ENCODE assay signal across 8 mouse cellular contexts in genomic region chr5:100040281-100040784, GRCm38 (mm10). TPM values are rescaled to one million over a fixed set of nuclear protein-coding genes. Genes with fewer than 3 reads are reported as not detected.
A peak's percentile ranks its signal among the peaks of the same experiment; 100 is the strongest.
DNase-seq lines count a peak whose midpoint lies in the region; ATAC-seq and TF ChIP-seq lines count a peak whose summit lies in the region.

No protein-coding gene starts in this region.

- H3K36me3 ChIP-seq in testis, adult 2 months (ENCODE audit: control insufficient read depth, insufficient read depth, low read length) = peaks cover 3% of the 10 kb centered on the region
- peaks cover 16% of the 10 kb centered on the region for H3K36me3 ChIP-seq in embryonic facial prominence, embryonic 13.5 days
- H3K36me3 ChIP-seq in hindbrain, embryonic 16.5 days (ENCODE audit: control insufficient read depth, insufficient read depth, low read length) = no peaks in the 10 kb centered on the region
- H3K36me3 ChIP-seq in lung, embryonic 16.5 days (ENCODE audit: control insufficient read depth, insufficient read depth, low read length) = peaks cover 9% of the 10 kb centered on the region
- H3K36me3 ChIP-seq in stomach, embryonic 16.5 days (ENCODE audit: control insufficient read depth, insufficient read depth, low read length) = no peaks in the 10 kb centered on the region

- ATAC-seq in frontal cortex, adult (ENCODE audit: low TSS enrichment) = peak; percentile 13; the same call in 1 of the 2 replicates
- ATAC-seq in embryonic facial prominence, embryonic 13.5 days (ENCODE audit: insufficient number of reproducible peaks, insufficient read depth, low FRiP score, low TSS enrichment, low read depth) = no peak
- no peak for ATAC-seq in hindbrain, embryonic 16.5 days
- no peak for ATAC-seq in lung, embryonic 16.5 days (ENCODE audit: low read depth)
- no peak for ATAC-seq in stomach, embryonic 16.5 days (ENCODE audit: insufficient read depth, low FRiP score)

- peak overlapping the region; percentile 95 for H3K4me2 ChIP-seq in embryonic facial prominence, embryonic 13.5 days
- peak overlapping the region; percentile 77 for H3K4me2 ChIP-seq in hindbrain, embryonic 16.5 days (ENCODE audit: low read length)
- peak overlapping the region; percentile 91 for H3K4me2 ChIP-seq in lung, embryonic 16.5 days (ENCODE audit: low read depth, low read length)
- peak overlapping the region; percentile 88 for H3K4me2 ChIP-seq in stomach, embryonic 16.5 days (ENCODE audit: low read depth, low read length)

- TF ChIP-seq POLR2A in testis, adult 2 months (IDR thresholded peaks at IDR 0.05; ENCODE audit: control insufficient read depth, low read depth, low read length) = no peak; the same call in 1 of the 2 replicates

- no peaks in the 10 kb centered on the region for H3K9me3 ChIP-seq in embryonic facial prominence, embryonic 13.5 days
- no peaks in the 10 kb centered on the region for H3K9me3 ChIP-seq in hindbrain, embryonic 16.5 days (ENCODE audit: control insufficient read depth, low read length)
- no peaks in the 10 kb centered on the region for H3K9me3 ChIP-seq in lung, embryonic 16.5 days (ENCODE audit: control insufficient read depth, low read length)
- no peaks in the 10 kb centered on the region for H3K9me3 ChIP-seq in stomach, embryonic 16.5 days (replicated peaks; ENCODE audit: control insufficient read depth, low read length)

- DNase-seq in frontal cortex, postnatal 36 days (ENCODE audit: low spot score in 2 of 2) = no peak
- no peak for DNase-seq in testis, postnatal 10 days (ENCODE audit: low spot score)

- peak overlapping the region; percentile 90 for H3K4me3 ChIP-seq in testis, adult 2 months (ENCODE audit: control insufficient read depth, low read depth, low read length)
- H3K4me3 ChIP-seq in embryonic facial prominence, embryonic 13.5 days = peak overlapping the region; percentile 90
- H3K4me3 ChIP-seq in hindbrain, embryonic 16.5 days (ENCODE audit: low read length) = peak overlapping the region; percentile 94
- peak overlapping the region; percentile 93 for H3K4me3 ChIP-seq in lung, embryonic 16.5 days (ENCODE audit: low read length)
- H3K4me3 ChIP-seq in stomach, embryonic 16.5 days (replicated peaks; ENCODE audit: low read length) = peak overlapping the region; percentile 91

- H3K27ac ChIP-seq in testis, adult 2 months (ENCODE audit: control insufficient read depth, insufficient read depth, low read depth, low read length) = peak overlapping the region; percentile 78
- H3K27ac ChIP-seq in embryonic facial prominence, embryonic 13.5 days = peak overlapping the region; percentile 99
- peak overlapping the region; percentile 99 for H3K27ac ChIP-seq in hindbrain, embryonic 16.5 days (ENCODE audit: low read depth, low read length)
- peak overlapping the region; percentile 98 for H3K27ac ChIP-seq in lung, embryonic 16.5 days (ENCODE audit: low read length)
- H3K27ac ChIP-seq in stomach, embryonic 16.5 days (ENCODE audit: low read length) = peak overlapping the region; percentile 90

- peak overlapping the region; percentile 99 for H3K9ac ChIP-seq in embryonic facial prominence, embryonic 13.5 days
- H3K9ac ChIP-seq in hindbrain, embryonic 16.5 days (ENCODE audit: low read depth, low read length) = peak overlapping the region; percentile 82
- peak overlapping the region; percentile 98 for H3K9ac ChIP-seq in lung, embryonic 16.5 days (ENCODE audit: low read length)
- peak overlapping the region; percentile 98 for H3K9ac ChIP-seq in stomach, embryonic 16.5 days (ENCODE audit: low read length)

- H3K27me3 ChIP-seq in testis, adult 2 months (ENCODE audit: control insufficient read depth, insufficient read depth, low read length) = no peaks in the 10 kb centered on the region
- H3K27me3 ChIP-seq in embryonic facial prominence, embryonic 13.5 days = no peaks in the 10 kb centered on the region
- H3K27me3 ChIP-seq in hindbrain, embryonic 16.5 days (replicated peaks; ENCODE audit: control insufficient read depth, insufficient read depth, low read length) = no peaks in the 10 kb centered on the region
- H3K27me3 ChIP-seq in lung, embryonic 16.5 days (ENCODE audit: control insufficient read depth, insufficient read depth, low read depth, low read length) = no peaks in the 10 kb centered on the region
- no peaks in the 10 kb centered on the region for H3K27me3 ChIP-seq in stomach, embryonic 16.5 days (ENCODE audit: control insufficient read depth, insufficient read depth, low read length)

- H3K4me1 ChIP-seq in testis, adult 2 months (ENCODE audit: control insufficient read depth, insufficient read depth, low read length) = peaks cover 4% of the 10 kb centered on the region
- H3K4me1 ChIP-seq in embryonic facial prominence, embryonic 13.5 days = peaks cover 38% of the 10 kb centered on the region
- H3K4me1 ChIP-seq in hindbrain, embryonic 16.5 days (ENCODE audit: control insufficient read depth, insufficient read depth, low read depth, low read length) = peaks cover 32% of the 10 kb centered on the region
- peaks cover 47% of the 10 kb centered on the region for H3K4me1 ChIP-seq in lung, embryonic 16.5 days (replicated peaks; ENCODE audit: control insufficient read depth, insufficient read depth, low read length)
- peaks cover 17% of the 10 kb centered on the region for H3K4me1 ChIP-seq in stomach, embryonic 16.5 days (ENCODE audit: control insufficient read depth, insufficient read depth, low read length)

- WGBS in embryonic facial prominence, embryonic 13.5 days = under 1% methylated on average over 19 of the region's 19 CpGs
- WGBS in hindbrain, embryonic 16.5 days = under 1% methylated on average over 19 of the region's 19 CpGs
- under 1% methylated on average over 19 of the region's 19 CpGs for WGBS in lung, embryonic 16.5 days
- under 1% methylated on average over 19 of the region's 19 CpGs for WGBS in stomach, embryonic 16.5 days

- TF ChIP-seq CTCF in testis, adult 2 months (IDR thresholded peaks at IDR 0.05; ENCODE audit: control insufficient read depth, insufficient read depth, insufficient replicate concordance, low read depth, low read length) = no peak

RNA-seq across cellular contexts. Expression of gene Enoph1, which starts 0.5 kb away (rescaled TPM):
- 29.9 and 31.8 TPM in 2 replicates for polyA plus RNA-seq in testis, adult 2 months (2012; rRNA removed)
- 46.1 and 49.0 TPM in 2 replicates for polyA plus RNA-seq in embryonic facial prominence, embryonic 13.5 days (2015; fragmentation: Nextera tagmentation; extraction: Ambion mirVana)
- polyA plus RNA-seq in hindbrain, embryonic 16.5 days (2015; fragmentation: Nextera tagmentation; extraction: Ambion mirVana) = 56.9 and 62.2 TPM in 2 replicates
- polyA plus RNA-seq in lung, embryonic 16.5 days (2015; fragmentation: Nextera tagmentation; extraction: Ambion mirVana) = 44.6 and 48.7 TPM in 2 replicates
- polyA plus RNA-seq in stomach, embryonic 16.5 days (2015; fragmentation: Nextera tagmentation; extraction: Ambion mirVana) = 42.2 and 48.3 TPM in 2 replicates

RNA-seq across cellular contexts. Expression of gene Hnrnpdl, which starts 0.9 kb away (rescaled TPM):
- 25.7 and 25.9 TPM in 2 replicates for polyA plus RNA-seq in testis, adult 2 months (2012; rRNA removed)
- 213 and 218 TPM in 2 replicates for polyA plus RNA-seq in embryonic facial prominence, embryonic 13.5 days (2015; fragmentation: Nextera tagmentation; extraction: Ambion mirVana)
- 158 and 173 TPM in 2 replicates for polyA plus RNA-seq in hindbrain, embryonic 16.5 days (2015; fragmentation: Nextera tagmentation; extraction: Ambion mirVana)
- polyA plus RNA-seq in lung, embryonic 16.5 days (2015; fragmentation: Nextera tagmentation; extraction: Ambion mirVana) = 127 and 132 TPM in 2 replicates
- polyA plus RNA-seq in stomach, embryonic 16.5 days (2015; fragmentation: Nextera tagmentation; extraction: Ambion mirVana) = 120 and 123 TPM in 2 replicates
